8 mouse cellular contexts compared by ENCODE assay signal in genomic region chr6:85915539-85916513, GRCm38 (mm10). TPM values are rescaled to one million over a fixed set of nuclear protein-coding genes. Genes with fewer than 3 reads are reported as not detected.
DNase-seq lines count a peak whose midpoint lies in the region; ATAC-seq and TF ChIP-seq lines count a peak whose summit lies in the region.
"Not testable (repeated sequence)": the region's sequence is repeated elsewhere in the genome, so short reads cannot be mapped to it uniquely, and the experiment has no call there.

Gene Nat8f1, minus strand, starts transcription at chr6:85915687.

- peak; percentile 78 for DNase-seq in ES-E14 (ENCODE audit: low read depth, low spot score)
- peak; percentile 85 for DNase-seq in cerebellum, adult 11-12 months
- DNase-seq in heart, postnatal 36 days: peak; percentile 85 to 94
- peak; percentile 83 to 87 for DNase-seq in layer of hippocampus, adult 2 months (ENCODE audit: low spot score in 2 of 2)
- peak; percentile 94 for DNase-seq in lung, embryonic 14.5 days
- DNase-seq in thymus, adult 2 months: peak; percentile 82

- peak; percentile 82 for TF ChIP-seq CTCF in layer of hippocampus, adult 2 months (conservative IDR thresholded peaks at IDR 0.05)
- TF ChIP-seq CTCF in lung, embryonic 14.5 days (IDR thresholded peaks at IDR 0.05; ENCODE audit: low read depth): peak; percentile 28
- peak; percentile 77 for TF ChIP-seq CTCF in olfactory bulb, adult 2 months (IDR thresholded peaks at IDR 0.05; ENCODE audit: insufficient read depth, low read depth, low read length)
- peak; percentile 95 for TF ChIP-seq CTCF in thymus, adult 2 months (IDR thresholded peaks at IDR 0.05; ENCODE audit: borderline replicate concordance, control insufficient read depth, extremely low read depth, insufficient read depth, low read length, poor library complexity)

- peak; percentile 97 for ATAC-seq in forebrain, embryonic 16.5 days
- ATAC-seq in lung, embryonic 14.5 days (ENCODE audit: insufficient read depth): peak; percentile 97

- TF ChIP-seq POLR2A in olfactory bulb, adult 2 months (IDR thresholded peaks at IDR 0.05; ENCODE audit: insufficient read depth, low read depth, low read length): peak; percentile 43; the same call in 1 of the 2 replicates
- 0 out of 2 replicates have a peak, but pooled peaks have one; percentile 14 for TF ChIP-seq POLR2A in thymus, adult 2 months (IDR thresholded peaks at IDR 0.05; ENCODE audit: control insufficient read depth, extremely low read depth, insufficient read depth, low read length, poor library complexity)

- H3K4me1 ChIP-seq in ES-E14 (ENCODE audit: control insufficient read depth in 2 of 2, insufficient read depth in 2 of 2, low read length in 2 of 2, poor library complexity in 1 of 2); lung, embryonic 14.5 days (ENCODE audit: insufficient read depth); olfactory bulb, adult 2 months (ENCODE audit: control insufficient read depth, insufficient read depth, low read length); thymus, adult 2 months (replicated peaks; ENCODE audit: control insufficient read depth, insufficient read depth, low read length): not testable (repeated sequence)
- peaks cover 13% of the 10 kb centered on the region for H3K4me1 ChIP-seq in forebrain, embryonic 16.5 days (replicated peaks; ENCODE audit: control insufficient read depth, insufficient read depth, low read length)

- WGBS in forebrain, embryonic 16.5 days: under 1% methylated on average over 57 of the region's 61 CpGs
- WGBS in lung, embryonic 14.5 days: under 1% methylated on average over 60 of the region's 61 CpGs
- under 1% methylated on average over 61 of the region's 61 CpGs for WGBS in olfactory bulb, adult 2 months
- WGBS in thymus, adult 2 months: 2% methylated on average over 61 of the region's 61 CpGs

- peak within 1 kb of the TSS; percentile 69 to 87 for H3K4me3 ChIP-seq in ES-E14 (ENCODE audit: insufficient read depth in 1 of 2, low read depth in 1 of 2, low read length in 2 of 2, poor library complexity in 1 of 2, severe bottlenecking in 1 of 2)
- H3K4me3 ChIP-seq in forebrain, embryonic 16.5 days (replicated peaks; ENCODE audit: low read length): peak within 1 kb of the TSS; percentile 69
- peak within 1 kb of the TSS; percentile 62 for H3K4me3 ChIP-seq in layer of hippocampus, adult 2 months
- H3K4me3 ChIP-seq in lung, embryonic 14.5 days (ENCODE audit: low read depth, low read length): peak within 1 kb of the TSS; percentile 63
- peak within 1 kb of the TSS; percentile 73 for H3K4me3 ChIP-seq in olfactory bulb, adult 2 months (ENCODE audit: insufficient read depth, low read depth, low read length)
- H3K4me3 ChIP-seq in thymus, adult 2 months (ENCODE audit: control insufficient read depth, insufficient read depth, low read length): peak within 1 kb of the TSS; percentile 91

- not testable (repeated sequence) for H3K27me3 ChIP-seq in forebrain, embryonic 16.5 days (replicated peaks; ENCODE audit: control insufficient read depth, insufficient read depth, low read length); lung, embryonic 14.5 days (ENCODE audit: insufficient read depth, low read length); thymus, adult 2 months (ENCODE audit: control insufficient read depth, insufficient read depth, low read length)

- not testable (repeated sequence) for H3K36me3 ChIP-seq in ES-E14 (ENCODE audit: control insufficient read depth, insufficient read depth, low read length, poor library complexity, severe bottlenecking); forebrain, embryonic 16.5 days (ENCODE audit: control insufficient read depth, insufficient read depth); lung, embryonic 14.5 days (ENCODE audit: insufficient read depth); thymus, adult 2 months (ENCODE audit: control insufficient read depth, insufficient read depth, low read length)

- in situ Hi-C loops in ES-E14 (cut with MboI; ENCODE audit: low sequenced_read_pairs in 2 of 2, unreplicated experiment in 2 of 2): not testable (repeated sequence)

- not testable (repeated sequence) for H3K27ac ChIP-seq in ES-E14 (ENCODE audit: insufficient read depth, low read depth, low read length, poor library complexity, severe bottlenecking)
- peak within 1 kb of the TSS; percentile 87 for H3K27ac ChIP-seq in forebrain, embryonic 16.5 days (ENCODE audit: low read length)
- peak within 1 kb of the TSS; percentile 89 for H3K27ac ChIP-seq in layer of hippocampus, adult 2 months
- H3K27ac ChIP-seq in lung, embryonic 14.5 days (ENCODE audit: low read depth): peak within 1 kb of the TSS; percentile 90
- H3K27ac ChIP-seq in olfactory bulb, adult 2 months (ENCODE audit: insufficient read depth, low read depth, low read length): peak within 1 kb of the TSS; percentile 84
- H3K27ac ChIP-seq in thymus, adult 2 months (ENCODE audit: control insufficient read depth, insufficient read depth, low read length): peak within 1 kb of the TSS; percentile 70

- not testable (repeated sequence) for H3K9me3 ChIP-seq in ES-E14 (ENCODE audit: control insufficient read depth, insufficient read depth, low read depth, low read length); forebrain, embryonic 16.5 days (ENCODE audit: control insufficient read depth, low read length); lung, embryonic 14.5 days (ENCODE audit: low read depth, low read length)

- peak within 1 kb of the TSS; percentile 81 for H3K4me2 ChIP-seq in forebrain, embryonic 16.5 days (ENCODE audit: low read length)
- H3K4me2 ChIP-seq in lung, embryonic 14.5 days: peak within 1 kb of the TSS; percentile 89

- peak within 1 kb of the TSS; percentile 81 for H3K9ac ChIP-seq in ES-E14 (ENCODE audit: insufficient read depth, low read depth, low read length, poor library complexity, severe bottlenecking)
- peak within 1 kb of the TSS; percentile 81 for H3K9ac ChIP-seq in forebrain, embryonic 16.5 days (replicated peaks; ENCODE audit: low read depth, low read length)
- peak within 1 kb of the TSS; percentile 71 for H3K9ac ChIP-seq in lung, embryonic 14.5 days

- intact Hi-C loops in heart, postnatal 36 days (cut with DNase I): loop anchor here (2.0 to 10.0 kb wide), 3 partner anchors 19 to 461 kb away; partner anchors contain the start of genes Cct7, Dusp11 and Pradc1

RNA-seq across cellular contexts. Expression of gene Nat8f1, which starts in this region (rescaled TPM):
- total RNA-seq in ES-E14 (2012; rRNA removed): 1.1 and 2.7 TPM in 2 replicates
- 12.3 and 12.4 TPM in 2 replicates for polyA plus RNA-seq in forebrain, embryonic 16.5 days (2015; fragmentation: Nextera tagmentation; extraction: Ambion mirVana)
- 1 to 10 TPM; 2.9 to 3.1 TPM for total RNA-seq in heart, postnatal 36 days (2021)
- 10 to 100 TPM; 30.2 to 31.2 TPM for total RNA-seq in layer of hippocampus, adult 2 months (2021)
- polyA plus RNA-seq in lung, embryonic 14.5 days (2014; fragmentation: Nextera tagmentation; extraction: Ambion mirVana): 2.2 and 3.6 TPM in 2 replicates
- not detected in 2 replicates for polyA plus RNA-seq in olfactory bulb, adult 2 months (2012; ENCODE audit: insufficient read depth, insufficient read length, low replicate concordance, missing spikeins)
- polyA plus RNA-seq in thymus, adult 2 months (2012; rRNA removed): 10.3 and 12.5 TPM in 2 replicates

Comparison
In these comparisons a context has a peak if more than half of its experiments do, and no peak if none do; other contexts are left out.
1. CTCF ChIP-seq: peak in every context shown above with its lines; median percentile 95 in thymus, adult 2 months; 82 in layer of hippocampus, adult 2 months; 77 in olfactory bulb, adult 2 months; 28 in lung, embryonic 14.5 days.